Mouse (Mus musculus) thymus, adult 2 months (tissue): ENCODE measurements around the gene 4933415F23Rik.

Experiments used
- CTCF ChIP-seq: fragments of 200-500 bp; IDR thresholded peaks from 2 replicates; pipeline ENCODE4 v1.5.1; 2012; ENCODE audit warnings: mild to moderate bottlenecking, control low read depth, low read length, moderate library complexity, borderline replicate concordance; ENCODE audit not compliant: control insufficient read depth, poor library complexity, insufficient read depth; ENCODE audit errors: extremely low read depth
- POLR2A ChIP-seq: fragments of 200-500 bp; IDR thresholded peaks from 2 replicates; pipeline ENCODE4 v1.6.1; 2012; ENCODE audit warnings: mild to moderate bottlenecking, low read length, control low read depth, moderate library complexity; ENCODE audit not compliant: control insufficient read depth, poor library complexity, insufficient read depth; ENCODE audit errors: extremely low read depth

DNA sequence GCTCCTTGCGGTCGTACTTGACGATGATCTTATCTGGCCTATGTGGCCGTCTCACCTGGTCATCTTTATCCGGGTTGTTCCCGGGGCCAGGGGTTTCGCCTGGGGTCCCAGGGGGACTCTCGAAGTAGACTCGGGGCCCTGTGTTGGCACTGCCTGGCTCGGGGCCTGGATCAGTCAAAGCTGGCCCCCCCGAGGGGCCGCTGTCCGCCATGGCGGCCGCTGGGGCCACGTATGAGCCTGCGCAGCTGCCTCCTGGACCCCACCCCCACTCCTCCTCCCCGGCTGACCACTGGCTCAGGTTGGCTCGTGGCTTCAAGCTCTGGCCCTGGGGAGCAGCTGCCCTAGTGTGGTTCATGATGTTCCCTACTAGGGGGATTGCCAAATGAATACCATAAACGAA lies at the start of gene 4933415F23Rik:
- TF ChIP-seq CTCF (no peak), POLR2A (no peak)
